In the genomic region with DNA sequence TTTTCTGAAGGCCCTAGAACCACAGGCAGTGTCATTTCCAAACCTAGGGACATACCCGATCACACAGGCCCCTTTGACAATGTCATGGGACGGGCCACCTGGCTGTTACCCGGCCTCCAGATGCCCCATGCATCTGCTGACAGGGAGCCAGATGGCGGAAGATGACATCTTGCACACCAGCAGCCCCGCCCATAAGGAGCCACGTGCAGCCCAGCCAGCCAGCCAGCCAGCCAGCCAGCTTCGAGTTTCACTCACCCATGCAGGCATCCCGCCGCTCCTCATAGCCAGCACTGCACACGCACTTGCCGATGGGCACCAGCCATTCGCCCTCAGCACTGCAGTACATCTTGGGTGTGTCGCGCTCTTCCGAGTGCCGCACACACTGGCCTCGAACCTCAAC, we compare ENCODE assay signal across 18 mouse cellular contexts. TPM values are rescaled to one million over a fixed set of nuclear protein-coding genes. Genes with fewer than 3 reads are reported as not detected.
A peak's percentile ranks its signal among the peaks of the same experiment; 100 is the strongest.
DNase-seq lines count a peak whose midpoint lies in the region; ATAC-seq lines count a peak whose summit lies in the region.
"Had no signal": no experiment of that assay in that cellular context is flagged by ENCODE, and none has a peak within 500 bp of the region (broad histone marks: within the 10 kb centered on the region; RNA-seq: fewer than 3 reads in every experiment).

No protein-coding gene starts in this region.

- 72% methylated on average over 17 of the region's 17 CpGs for WGBS in midbrain, embryonic 10.5 days
- WGBS in midbrain, embryonic 13.5 days, result 68% methylated on average over 17 of the region's 17 CpGs
- 68% methylated on average over 17 of the region's 17 CpGs for WGBS in embryonic facial prominence, embryonic 10.5 days

- H3K4me3 ChIP-seq in midbrain, embryonic 10.5 days, result no peak overlapping the region
- no peak overlapping the region for H3K4me3 ChIP-seq in midbrain, embryonic 13.5 days (replicated peaks)
- H3K4me3 ChIP-seq in embryonic facial prominence, embryonic 10.5 days, result no peak overlapping the region
- H3K4me3 ChIP-seq: myocyte had no signal

- ATAC-seq in midbrain, embryonic 13.5 days, result no peak
- ATAC-seq: forebrain, embryonic 14.5 days had no signal

- peaks cover 100% of the 10 kb centered on the region for H3K27me3 ChIP-seq in midbrain, embryonic 10.5 days (ENCODE audit: low read depth, poor library complexity, severe bottlenecking)
- H3K27me3 ChIP-seq in midbrain, embryonic 13.5 days, result peaks cover 86% of the 10 kb centered on the region
- H3K27me3 ChIP-seq in embryonic facial prominence, embryonic 10.5 days (replicated peaks; ENCODE audit: low read depth, poor library complexity, severe bottlenecking), result peaks cover 92% of the 10 kb centered on the region

- H3K9me3 ChIP-seq in midbrain, embryonic 10.5 days (replicated peaks), result no peaks in the 10 kb centered on the region
- H3K9me3 ChIP-seq in midbrain, embryonic 13.5 days, result no peaks in the 10 kb centered on the region
- H3K9me3 ChIP-seq in embryonic facial prominence, embryonic 10.5 days, result no peaks in the 10 kb centered on the region

- no peak overlapping the region for H3K9ac ChIP-seq in midbrain, embryonic 13.5 days (replicated peaks)

- 0 out of 2 replicates have a peak overlapping the region, but pooled peaks have one; percentile 10 for H3K27ac ChIP-seq in midbrain, embryonic 10.5 days (replicated peaks)
- H3K27ac ChIP-seq in midbrain, embryonic 13.5 days, result no peak overlapping the region
- H3K27ac ChIP-seq in embryonic facial prominence, embryonic 10.5 days (replicated peaks), result no peak overlapping the region
- H3K27ac ChIP-seq: stomach, postnatal 0 days had no signal

- H3K36me3 ChIP-seq in midbrain, embryonic 10.5 days, result no peaks in the 10 kb centered on the region
- H3K36me3 ChIP-seq in midbrain, embryonic 13.5 days, result no peaks in the 10 kb centered on the region
- H3K36me3 ChIP-seq in embryonic facial prominence, embryonic 10.5 days (replicated peaks), result no peaks in the 10 kb centered on the region

- no peak overlapping the region for H3K4me2 ChIP-seq in midbrain, embryonic 13.5 days (replicated peaks)
- H3K4me2 ChIP-seq: midbrain, embryonic 11.5 days had no signal

- H3K4me1 ChIP-seq in midbrain, embryonic 10.5 days, result peaks cover 65% of the 10 kb centered on the region
- H3K4me1 ChIP-seq in midbrain, embryonic 13.5 days (replicated peaks), result peaks cover 54% of the 10 kb centered on the region
- peaks cover 56% of the 10 kb centered on the region for H3K4me1 ChIP-seq in embryonic facial prominence, embryonic 10.5 days

- DNase-seq in embryo, embryonic 11 days, result peak; percentile 62
- no peak for DNase-seq in embryo, embryonic 10.5 days (ENCODE audit: low spot score)
- DNase-seq in midbrain, embryonic 10.5 days (ENCODE audit: low spot score), result no peak
- peak; percentile 57 for DNase-seq in embryonic facial prominence, embryonic 10.5 days (ENCODE audit: low spot score)
- no peak for DNase-seq in frontal cortex, postnatal 14 days (ENCODE audit: low spot score in 2 of 2)
- DNase-seq in right cerebral cortex, postnatal 4 days, result no peak
- DNase-seq: B cell, adult 2 months; gastrocnemius, postnatal 36 days; heart, postnatal 10 days; kidney, adult 18-20 months; lung, adult 18-20 months; thymus, postnatal 36 days had no signal

RNA-seq across cellular contexts. Expression of a gene that starts 11.2 kb away (rescaled TPM):
- polyA plus RNA-seq in midbrain, embryonic 10.5 days (2016; fragmentation: Nextera tagmentation; extraction: Ambion mirVana), result 3.9 and 6.9 TPM in 2 replicates
- polyA plus RNA-seq in midbrain, embryonic 13.5 days (2015; fragmentation: Nextera tagmentation; extraction: Ambion mirVana), result 11.4 and 16.0 TPM in 2 replicates
- polyA plus RNA-seq in embryonic facial prominence, embryonic 10.5 days (2016; fragmentation: Nextera tagmentation; extraction: Ambion mirVana), result 0.88 and 1.1 TPM in 2 replicates
- polyA plus RNA-seq: liver, adult 2 months; myocyte had no signal

RNA-seq across cellular contexts. Expression of a gene that starts 46.8 kb away (rescaled TPM):
- 4.9 and 9.1 TPM in 2 replicates for polyA plus RNA-seq in midbrain, embryonic 10.5 days (2016; fragmentation: Nextera tagmentation; extraction: Ambion mirVana)
- polyA plus RNA-seq in midbrain, embryonic 13.5 days (2015; fragmentation: Nextera tagmentation; extraction: Ambion mirVana), result 14.4 and 16.5 TPM in 2 replicates
- polyA plus RNA-seq in embryonic facial prominence, embryonic 10.5 days (2016; fragmentation: Nextera tagmentation; extraction: Ambion mirVana), result 4.6 and 8.1 TPM in 2 replicates
- polyA plus RNA-seq: myocyte had no signal

RNA-seq across cellular contexts. Expression of a gene that starts 52.5 kb away (rescaled TPM):
- polyA plus RNA-seq in midbrain, embryonic 10.5 days (2016; fragmentation: Nextera tagmentation; extraction: Ambion mirVana), result 7.1 and 12.9 TPM in 2 replicates
- polyA plus RNA-seq in midbrain, embryonic 13.5 days (2015; fragmentation: Nextera tagmentation; extraction: Ambion mirVana), result 13.6 and 16.2 TPM in 2 replicates
- polyA plus RNA-seq in embryonic facial prominence, embryonic 10.5 days (2016; fragmentation: Nextera tagmentation; extraction: Ambion mirVana), result 5.6 and 7.2 TPM in 2 replicates
- polyA plus RNA-seq: myocyte had no signal

RNA-seq across cellular contexts. Expression of a gene that starts 59.4 kb away (rescaled TPM):
- 20.6 and 32.4 TPM in 2 replicates for polyA plus RNA-seq in midbrain, embryonic 10.5 days (2016; fragmentation: Nextera tagmentation; extraction: Ambion mirVana)
- 25.0 and 30.4 TPM in 2 replicates for polyA plus RNA-seq in midbrain, embryonic 13.5 days (2015; fragmentation: Nextera tagmentation; extraction: Ambion mirVana)
- polyA plus RNA-seq in embryonic facial prominence, embryonic 10.5 days (2016; fragmentation: Nextera tagmentation; extraction: Ambion mirVana), result 17.0 and 20.1 TPM in 2 replicates
- polyA plus RNA-seq: myocyte had no signal

Comparison
In these comparisons a context has a peak if more than half of its experiments do, and no peak if none do; other contexts are left out.
1. DNase-seq: peak in embryo, embryonic 11 days (single experiment) and embryonic facial prominence, embryonic 10.5 days (single experiment); none in embryo, embryonic 10.5 days (single experiment), midbrain, embryonic 10.5 days (single experiment), frontal cortex, postnatal 14 days (0 of 2) and right cerebral cortex, postnatal 4 days (single experiment).